Mouse (Mus musculus): ENCODE data around the gene 4930402H24Rik.

The 4930402H24Rik gene

GRCm38 (mm10) chr2:130812487-130812886 is 93.7 kb downstream of the 4930402H24Rik start:
- no peak for DNase-seq (ENCODE audit: low spot score)

GRCm38 (mm10) chr2:130805146-130805545 is 101.1 kb downstream of the 4930402H24Rik start:
- DNase-seq (ENCODE audit: low spot score) = no peak

- DNase-seq (ENCODE audit: low spot score) = no peak
These were observed 102.5 kb downstream of the 4930402H24Rik start for GRCm38 (mm10) chr2:130803706-130804105.

GRCm38 (mm10) chr2:130795731-130796130 is 110.5 kb downstream of the 4930402H24Rik start:
- no peak for DNase-seq (ENCODE audit: low spot score)

- no peak for DNase-seq (ENCODE audit: low spot score)
These were observed 114.5 kb downstream of the 4930402H24Rik start for GRCm38 (mm10) chr2:130791722-130792121.

- DNase-seq (ENCODE audit: low spot score) = no peak
These were observed 116.6 kb downstream of the 4930402H24Rik start for GRCm38 (mm10) chr2:130789642-130790041.

- no peak for DNase-seq (ENCODE audit: low spot score)
These were observed 117.2 kb downstream of the 4930402H24Rik start for GRCm38 (mm10) chr2:130789039-130789438.

- DNase-seq (ENCODE audit: low spot score) = no peak
These were observed 121.3 kb downstream of the 4930402H24Rik start for GRCm38 (mm10) chr2:130784939-130785338.

- DNase-seq (ENCODE audit: low spot score) = no peak
These were observed 125.4 kb downstream of the 4930402H24Rik start for GRCm38 (mm10) chr2:130780615-130781303.

GRCm38 (mm10) chr2:130779935-130780334 is 126.3 kb downstream of the 4930402H24Rik start:
- no peak for DNase-seq (ENCODE audit: low spot score)

- no peak for DNase-seq (ENCODE audit: low spot score)
These were observed 129.6 kb downstream of the 4930402H24Rik start for GRCm38 (mm10) chr2:130776610-130777009.

GRCm38 (mm10) chr2:130767483-130767882 is 138.7 kb downstream of the 4930402H24Rik start:
- no peak for DNase-seq (ENCODE audit: low spot score)

- DNase-seq (ENCODE audit: low spot score) = no peak
These were observed 140.8 kb downstream of the 4930402H24Rik start for GRCm38 (mm10) chr2:130765396-130765795.

- no peak for DNase-seq (ENCODE audit: low spot score)
These were observed 145.3 kb downstream of the 4930402H24Rik start for GRCm38 (mm10) chr2:130760876-130761275.

GRCm38 (mm10) chr2:130755061-130755607 is 151.1 kb downstream of the 4930402H24Rik start:
- peak; percentile 9 for DNase-seq (ENCODE audit: low spot score)

- no peak for DNase-seq (ENCODE audit: low spot score)
These were observed 151.6 kb downstream of the 4930402H24Rik start for GRCm38 (mm10) chr2:130754596-130754995.

- no peak for DNase-seq (ENCODE audit: low spot score)
These were observed 155.8 kb downstream of the 4930402H24Rik start for GRCm38 (mm10) chr2:130750449-130750848.

- no peak for DNase-seq (ENCODE audit: low spot score)
These were observed 156.5 kb downstream of the 4930402H24Rik start for GRCm38 (mm10) chr2:130749708-130750107.

GRCm38 (mm10) chr2:130743576-130743975 is 162.6 kb downstream of the 4930402H24Rik start:
- no peak for DNase-seq (ENCODE audit: low spot score)

- no peak for DNase-seq (ENCODE audit: low spot score)
These were observed 166.1 kb downstream of the 4930402H24Rik start for GRCm38 (mm10) chr2:130740096-130740495.

GRCm38 (mm10) chr2:130738019-130738418 is 168.2 kb downstream of the 4930402H24Rik start:
- no peak for DNase-seq (ENCODE audit: low spot score)

- DNase-seq (ENCODE audit: low spot score) = no peak
These were observed 170.9 kb downstream of the 4930402H24Rik start for GRCm38 (mm10) chr2:130735281-130735680.

- no peak for DNase-seq (ENCODE audit: low spot score)
These were observed 172.8 kb downstream of the 4930402H24Rik start for GRCm38 (mm10) chr2:130733444-130733843.

GRCm38 (mm10) chr2:130731855-130732254 is 174.4 kb downstream of the 4930402H24Rik start:
- DNase-seq (ENCODE audit: low spot score) = no peak
